Mouse (Mus musculus): Measurements from ENCODE around the gene Slc39a9.

The Slc39a9 gene

GRCm38 (mm10) chr12:80653951-80654658 is 10.4 kb downstream of the Slc39a9 start:
- DNase-seq (ENCODE audit: low spot score): peak; percentile 69

- DNase-seq (ENCODE audit: low spot score): no peak
Measured at GRCm38 (mm10) chr12:80654659-80655025, 11.0 kb downstream of the Slc39a9 start.

DNA sequence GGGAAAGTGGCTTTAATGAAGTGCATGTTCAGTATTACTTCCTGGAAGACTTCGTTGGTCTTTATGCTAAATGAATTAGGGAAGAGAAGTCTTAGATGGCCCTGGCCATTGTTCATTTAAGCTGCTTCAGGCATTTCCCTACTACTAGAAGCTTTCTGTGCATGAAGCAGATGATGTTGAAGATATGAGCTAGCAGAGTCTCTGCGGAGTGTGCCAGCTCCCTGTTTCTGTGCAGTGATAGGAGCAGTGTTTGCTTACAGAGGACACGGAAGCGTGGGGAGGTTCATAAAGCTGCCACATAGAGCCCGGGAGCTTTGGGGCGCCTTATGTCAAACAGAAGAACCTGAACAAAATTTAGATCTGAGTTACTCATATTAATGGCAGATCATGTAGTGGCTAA is 15.0 kb downstream of the Slc39a9 start:
- no peak for DNase-seq (ENCODE audit: low spot score)

GRCm38 (mm10) chr12:80662322-80662721 is 18.6 kb downstream of the Slc39a9 start:
- DNase-seq (ENCODE audit: low spot score): no peak

GRCm38 (mm10) chr12:80663935-80664334 is 20.3 kb downstream of the Slc39a9 start:
- DNase-seq (ENCODE audit: low spot score): no peak

- no peak for DNase-seq (ENCODE audit: low spot score)
Measured at GRCm38 (mm10) chr12:80668391-80668790, 24.7 kb downstream of the Slc39a9 start.

DNA sequence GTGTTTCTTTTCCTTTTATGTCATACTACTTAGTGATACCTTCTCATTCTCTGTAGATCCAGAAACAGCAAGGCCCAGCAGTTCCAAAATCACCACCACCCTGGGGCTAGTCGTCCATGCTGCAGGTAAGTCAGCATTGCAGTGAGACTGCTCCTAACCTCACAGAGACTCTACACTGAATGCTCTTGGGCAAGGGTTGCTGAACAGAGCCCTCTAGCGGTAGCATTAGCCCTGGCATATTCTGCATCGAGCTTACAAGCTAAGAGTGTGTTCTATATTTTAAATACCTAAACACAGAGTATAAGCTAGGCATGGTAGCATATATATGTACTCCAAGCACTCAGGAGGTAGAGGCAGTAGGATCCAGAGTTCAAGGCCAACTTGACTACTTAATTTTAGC is 29.5 kb downstream of the Slc39a9 start:
- peak; percentile 69 for DNase-seq (ENCODE audit: low spot score)

- DNase-seq (ENCODE audit: low spot score): peak; percentile 21
Measured at GRCm38 (mm10) chr12:80681340-80681739, 37.7 kb downstream of the Slc39a9 start.

GRCm38 (mm10) chr12:80683554-80683953 is 39.9 kb downstream of the Slc39a9 start:
- DNase-seq (ENCODE audit: low spot score): no peak

- DNase-seq (ENCODE audit: low spot score): no peak
Measured at GRCm38 (mm10) chr12:80684316-80684715, 40.6 kb downstream of the Slc39a9 start.

GRCm38 (mm10) chr12:80687788-80688211 is 44.1 kb downstream of the Slc39a9 start:
- peak; percentile 31 for DNase-seq (ENCODE audit: low spot score)

- DNase-seq (ENCODE audit: low spot score): no peak
Measured at GRCm38 (mm10) chr12:80689696-80690095, 46.0 kb downstream of the Slc39a9 start.

DNA sequence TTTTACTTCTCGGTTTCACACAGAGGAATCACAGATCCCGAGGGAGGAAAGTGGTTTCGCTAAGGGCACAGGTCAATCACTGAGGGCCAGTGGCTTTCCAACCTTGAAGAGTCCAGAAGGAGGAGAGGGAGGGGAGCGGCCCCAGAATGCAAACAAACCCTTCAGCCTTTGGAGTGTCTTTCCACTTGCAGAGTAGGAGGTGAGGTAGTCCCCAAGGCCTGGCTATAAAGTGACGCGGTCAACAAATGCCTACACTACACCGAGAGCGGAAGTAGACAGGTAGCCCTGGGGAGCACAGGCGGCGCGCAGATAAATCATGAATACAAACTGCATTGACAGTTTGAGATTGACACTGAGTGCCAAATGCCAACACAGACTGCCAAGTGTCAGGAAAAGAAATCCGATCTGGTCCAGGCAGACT is 48.0 kb downstream of the Slc39a9 start:
- DNase-seq (ENCODE audit: low spot score): peak; percentile 20

DNA sequence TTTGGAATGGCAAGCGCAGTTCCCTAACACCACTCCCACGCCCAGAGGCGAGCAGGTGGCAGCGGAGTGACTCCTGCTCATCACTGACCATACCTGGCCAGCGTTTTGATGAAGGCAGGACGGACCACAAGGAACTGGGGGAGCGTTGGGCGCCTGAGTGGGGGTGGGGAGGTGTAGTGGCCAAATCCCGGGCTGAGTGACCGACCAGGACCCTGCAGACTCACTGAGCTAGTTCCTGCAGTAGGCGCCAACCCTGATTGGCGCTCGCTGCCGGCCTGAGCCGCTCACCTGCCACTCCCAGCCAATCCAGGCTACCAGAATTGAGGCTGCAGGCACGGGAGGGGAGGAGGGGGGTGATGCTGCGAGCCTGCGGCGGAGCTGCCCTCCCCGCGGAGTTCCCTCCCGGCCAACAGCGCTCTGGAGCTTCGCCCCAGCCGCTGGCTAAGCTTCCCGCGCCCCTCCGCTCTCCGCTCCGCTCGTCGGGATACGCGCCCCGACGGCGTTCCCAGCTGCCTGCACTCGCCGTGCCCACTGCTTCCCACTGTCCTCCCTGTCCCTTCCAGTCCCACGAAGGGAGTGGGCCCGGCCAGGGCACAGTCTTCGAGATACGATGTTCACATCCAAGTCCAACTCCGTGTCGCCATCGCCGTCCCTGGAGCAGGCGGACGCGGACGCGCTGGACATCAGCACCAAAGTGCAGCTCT is 48.7 kb downstream of the Slc39a9 start, which contains the start of gene Plekhd1:
Plekhd1 (plus strand) TSS at position 323 of the 704 bp plus-strand sequence.
- peak; percentile 74 for DNase-seq (ENCODE audit: low spot score)

- no peak for DNase-seq (ENCODE audit: low spot score)
Measured at GRCm38 (mm10) chr12:80693700-80694099, 50.0 kb downstream of the Slc39a9 start.

DNA sequence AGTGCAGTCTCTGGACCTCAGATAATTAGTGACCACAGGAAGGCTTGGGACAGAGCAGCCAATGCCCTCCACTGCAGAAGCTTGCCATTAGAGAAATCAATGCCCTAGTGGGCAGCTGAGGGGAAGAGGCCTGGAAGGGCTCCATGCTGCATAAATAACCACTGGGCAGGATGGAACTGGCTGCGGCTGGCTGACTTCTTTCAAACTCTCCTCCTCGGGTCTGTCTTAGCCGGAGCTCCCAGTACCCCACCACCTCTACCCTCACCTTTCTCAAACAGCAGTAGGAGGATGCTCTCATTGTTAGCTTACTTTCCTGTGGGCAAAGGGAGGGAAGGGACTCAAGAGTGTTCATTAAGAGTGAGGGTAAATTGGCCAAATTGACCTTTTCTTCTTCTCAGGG is 51.3 kb downstream of the Slc39a9 start:
- DNase-seq (ENCODE audit: low spot score): no peak

- no peak for DNase-seq (ENCODE audit: low spot score)
Measured at GRCm38 (mm10) chr12:80698526-80699143, 55.0 kb downstream of the Slc39a9 start.

GRCm38 (mm10) chr12:80699144-80699531 is 55.5 kb downstream of the Slc39a9 start:
- no peak for DNase-seq (ENCODE audit: low spot score)

DNA sequence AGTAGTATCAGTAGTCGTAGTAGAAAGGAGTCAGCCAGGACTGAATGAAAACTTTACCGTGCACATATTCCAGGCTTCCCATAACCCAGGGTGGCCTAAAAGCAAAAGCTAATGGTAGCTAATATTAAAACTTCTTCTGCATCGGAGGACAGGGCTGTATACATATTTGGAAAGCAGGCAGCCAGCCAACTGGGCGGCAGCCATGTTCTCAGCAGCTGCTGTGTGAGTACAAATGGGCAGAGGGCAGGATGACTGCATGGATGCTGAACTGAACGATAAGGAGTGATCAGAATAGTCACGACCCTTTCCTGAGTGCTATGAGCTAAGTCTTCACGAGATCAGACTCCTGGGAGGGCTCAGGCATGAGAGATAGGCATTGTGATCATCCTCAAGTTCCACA is 57.6 kb downstream of the Slc39a9 start:
- DNase-seq (ENCODE audit: low spot score): no peak

- no peak for DNase-seq (ENCODE audit: low spot score)
Measured at GRCm38 (mm10) chr12:80706208-80706914, 62.7 kb downstream of the Slc39a9 start.

DNA sequence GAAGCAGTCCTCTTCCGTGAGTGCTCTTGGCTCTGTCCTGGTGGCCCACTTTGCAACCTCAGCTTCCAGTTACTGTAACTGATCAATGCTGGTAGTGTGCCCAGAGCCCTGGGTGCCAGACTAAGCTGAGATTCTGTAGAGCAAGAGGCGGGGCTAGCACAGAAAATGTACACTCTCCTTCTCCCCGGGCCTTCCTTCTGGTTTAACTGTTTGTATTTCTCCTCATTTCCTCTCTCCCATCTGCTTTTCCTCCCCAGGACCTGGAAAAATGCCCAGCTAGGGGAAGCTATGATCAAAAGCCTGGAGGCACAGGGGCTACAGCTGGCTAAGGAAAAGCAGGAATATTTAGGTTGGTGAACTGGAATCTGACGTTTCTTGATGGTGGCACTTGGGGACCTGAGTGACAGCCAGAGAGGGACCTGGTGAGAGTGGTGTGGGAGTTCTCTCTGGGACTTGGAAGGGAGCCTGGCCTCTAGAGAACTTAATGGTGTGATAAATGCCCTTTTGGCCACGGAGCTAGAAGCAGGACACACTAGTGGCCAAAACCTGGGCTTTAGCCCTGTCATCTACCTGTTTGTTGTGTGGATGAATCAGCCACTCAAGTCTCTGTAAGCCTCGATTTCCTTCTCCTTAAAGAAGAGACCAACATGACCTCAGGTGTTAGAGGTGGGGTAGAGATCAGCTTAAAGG is 63.4 kb downstream of the Slc39a9 start:
- DNase-seq (ENCODE audit: low spot score): no peak

- DNase-seq (ENCODE audit: low spot score): no peak
Measured at GRCm38 (mm10) chr12:80715915-80716314, 72.2 kb downstream of the Slc39a9 start.
